Mouse (Mus musculus) cerebellum, adult 2 months (tissue): Measurements from ENCODE around the gene Cep128. TPM values are rescaled to one million over a fixed set of nuclear protein-coding genes. Genes with fewer than 3 reads are reported as not detected.
A peak's percentile ranks its signal among the peaks of the same experiment; 100 is the strongest.

Experiments
- DNase-seq, 2 experiments: peaks; one replicate each; pipeline ENCODE4 v3.0.0; 2021
- H3K27ac ChIP-seq: fragments of 200-500 bp; 2 replicates; pipeline ENCODE4 v1.5.1; 2012; ENCODE audit warnings: low read length, control low read depth, inconsistent platforms; ENCODE audit not compliant: insufficient read depth
- H3K27me3 ChIP-seq: fragments of 200-500 bp; 2 replicates; pipeline ENCODE4 v1.6.1; 2012; ENCODE audit warnings: inconsistent platforms, mild to moderate bottlenecking, low read length, moderate library complexity; ENCODE audit not compliant: control insufficient read depth, insufficient read depth
- H3K4me1 ChIP-seq: fragments of 200-500 bp; 2 replicates; pipeline ENCODE4 v1.6.1; 2011; ENCODE audit warnings: low read length; ENCODE audit not compliant: control insufficient read depth, insufficient read depth
- H3K4me3 ChIP-seq: fragments of 200-500 bp; replicated peaks from 2 replicates; pipeline ENCODE3; 2011; ENCODE audit warnings: mild to moderate bottlenecking, low read depth, low read length, control low read depth; ENCODE audit not compliant: insufficient read depth
- CTCF ChIP-seq: fragments of 200-500 bp; IDR thresholded peaks from 2 replicates; pipeline ENCODE4 v1.5.1; 2011; ENCODE audit warnings: low read depth, mild to moderate bottlenecking, control low read depth, low read length, moderate library complexity, borderline replicate concordance; ENCODE audit not compliant: insufficient read depth
- POLR2A ChIP-seq: fragments of 200-500 bp; IDR thresholded peaks from 2 replicates; pipeline ENCODE4 v1.6.1; 2011; ENCODE audit warnings: low read length, control low read depth, borderline replicate concordance; ENCODE audit not compliant: insufficient read depth
- WGBS: fragments of 180-500 bp; shearing (Covaris S2); methylation state at CpG from one replicate; pipeline ENCODE4 v1.1.7; 2018; 5-methylcytosine and 5-hydroxymethylcytosine counted together
- polyA plus RNA-seq: library from polyadenylated mRNA; depleted of rRNA; stranded (reverse); fragments of >200 nt; gene quantifications from 2 replicates; pipeline ENCODE4 v1.2.3, GENCODE M21; 2012; rRNA removed

Cep128 gene
- polyA plus RNA-seq, 1 experiment, result 2.5 TPM

DNA sequence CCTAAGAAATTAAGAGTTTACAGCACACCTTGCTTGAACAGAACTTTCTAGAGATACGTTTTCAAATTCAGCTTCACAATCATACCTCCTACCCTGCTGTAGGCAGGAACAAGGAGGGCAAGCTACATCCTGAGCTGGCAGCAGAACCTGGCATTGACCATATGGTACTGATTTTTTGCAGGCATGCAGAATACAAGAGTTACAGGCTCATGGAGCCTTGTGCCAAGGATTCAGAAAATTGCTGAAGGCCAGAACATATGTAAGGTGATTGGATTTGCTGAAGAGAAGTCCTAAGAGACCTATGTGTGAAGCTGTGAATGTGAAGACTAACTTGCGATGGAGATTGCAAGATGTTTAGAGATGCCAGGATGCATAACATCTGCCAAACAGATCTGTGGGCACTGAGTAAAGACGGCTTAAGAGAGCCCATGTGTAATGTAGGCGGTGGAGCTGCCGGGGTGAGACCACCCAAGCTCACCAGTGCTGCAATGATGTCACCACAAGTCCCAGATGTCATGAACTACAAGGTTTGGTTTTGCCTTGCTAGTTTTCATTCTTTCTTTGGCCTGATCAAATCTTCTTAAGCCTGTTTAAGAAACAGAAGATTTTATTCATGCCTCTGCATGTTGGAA, 422.7 kb downstream of the Cep128 start:
- DNase-seq, result peak; percentile 77 to 93
- H3K4me1 ChIP-seq, result no peaks in the 10 kb centered on the region
- 18% methylated on average over 5 of the region's 5 CpGs for WGBS
- no peaks in the 10 kb centered on the region for H3K27me3 ChIP-seq
- H3K27ac ChIP-seq, result peak overlapping the region; percentile 60
- no peak overlapping the region for H3K4me3 ChIP-seq
- TF ChIP-seq POLR2A (no peak), CTCF (no peak)

- 51% methylated on average over 7 of the region's 7 CpGs for WGBS
- Histone ChIP-seq H3K27me3 (no peaks in the 10 kb centered on the region), H3K4me3 (no peak overlapping the region), H3K4me1 (no peaks in the 10 kb centered on the region), H3K27ac (no peak overlapping the region)
- DNase-seq, result peak in 1 of 2 experiments; percentile 9
- TF ChIP-seq CTCF, result no peak
- TF ChIP-seq POLR2A, result no peak
These were observed 429.3 kb downstream of the Cep128 start for GRCm38 (mm10) chr12:90954740-90955473.

Other genes starting within 250 kb of the Cep128 start
- gene Tshr, start 154 bp upstream of the Cep128 start, polyA plus RNA-seq, result 0.08 and 0.13 TPM in 2 replicates
- 25.5 and 28.1 TPM in 2 replicates for gene Gtf2a1, start 206.1 kb upstream of the Cep128 start, polyA plus RNA-seq